Mouse (Mus musculus): ENCODE measurements around the gene Pqlc2. TPM values are rescaled to one million over a fixed set of nuclear protein-coding genes. Genes with fewer than 3 reads are reported as not detected.

The Pqlc2 gene
- polyA plus RNA-seq, 1 experiment from 2014 or later: 13.7 TPM

DNA sequence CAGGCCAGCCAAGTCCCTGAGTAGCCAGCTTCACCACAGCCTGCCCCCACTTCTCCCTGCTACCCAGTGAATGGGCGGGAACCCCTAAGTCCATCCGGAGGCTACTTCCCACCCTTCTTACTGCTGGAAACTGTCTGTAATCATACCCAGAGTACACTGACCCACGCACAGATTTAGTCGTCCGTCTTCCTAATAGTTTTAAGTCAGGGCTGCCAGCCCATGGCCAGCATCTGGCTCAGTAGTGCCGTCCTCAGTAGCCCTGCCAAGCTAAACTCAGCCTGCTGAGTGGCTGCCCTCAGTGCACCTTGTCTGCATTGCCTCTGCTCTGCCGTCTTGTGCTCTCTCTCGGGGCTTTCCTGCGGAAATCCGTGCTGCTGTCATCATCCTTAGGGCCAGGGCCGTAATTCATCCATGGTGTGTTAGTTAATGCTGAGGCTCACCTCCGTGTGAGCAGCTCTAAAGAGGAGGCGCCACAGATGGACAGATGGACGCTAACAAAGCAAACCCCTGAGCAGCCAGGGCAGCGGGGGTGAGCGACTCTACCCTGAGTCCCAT is 28.6 kb downstream of the Pqlc2 start:
- Histone ChIP-seq H3K9ac (replicated peaks; ENCODE audit: low read depth, low read length) (no peak overlapping the region), H3K4me2 (replicated peaks; ENCODE audit: low read depth, low read length) (no peak overlapping the region), H3K4me1 (ENCODE audit: control insufficient read depth, insufficient read depth, low read length) (0 out of 2 replicates have a peak, but pooled peaks cover 3% of the 10 kb centered on the region), H3K36me3 (ENCODE audit: control insufficient read depth, insufficient read depth, low read length) (peaks cover 46% of the 10 kb centered on the region), H3K9me3 (ENCODE audit: control insufficient read depth, low read depth, low read length) (no peaks in the 10 kb centered on the region), H3K4me3 (ENCODE audit: low read depth, low read length) (no peak overlapping the region), H3K27ac (ENCODE audit: low read length) (no peak overlapping the region), H3K27me3 (ENCODE audit: control insufficient read depth, insufficient read depth, low read length) (no peaks in the 10 kb centered on the region)
- WGBS: 69% methylated on average over 16 of the region's 16 CpGs
- ATAC-seq (ENCODE audit: insufficient number of reproducible peaks, insufficient read depth, low FRiP score, low read depth): no peak

DNA sequence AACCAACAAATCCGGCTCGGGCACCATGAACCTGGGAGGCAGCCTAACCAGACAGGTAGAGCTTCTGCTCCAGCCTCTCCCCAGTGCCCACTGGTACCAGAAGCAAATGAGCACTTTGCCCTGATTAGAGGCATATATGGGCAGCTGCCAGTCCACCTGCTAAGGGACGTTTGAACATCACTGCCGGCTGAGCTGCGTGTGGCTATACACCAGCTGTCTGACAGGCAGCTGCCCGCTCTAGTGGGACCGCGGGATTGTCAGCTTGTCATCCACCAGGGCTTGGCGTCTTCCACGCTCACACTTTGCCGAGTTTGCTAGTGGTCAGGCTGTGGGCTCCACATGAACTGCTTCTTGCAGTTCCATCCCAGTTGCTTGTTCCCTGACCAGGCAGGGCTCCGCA is 30.0 kb downstream of the Pqlc2 start:
- 93% methylated on average over 12 of the region's 12 CpGs for WGBS
- H3K36me3 ChIP-seq (ENCODE audit: control insufficient read depth, insufficient read depth, low read length): peaks cover 43% of the 10 kb centered on the region

DNA sequence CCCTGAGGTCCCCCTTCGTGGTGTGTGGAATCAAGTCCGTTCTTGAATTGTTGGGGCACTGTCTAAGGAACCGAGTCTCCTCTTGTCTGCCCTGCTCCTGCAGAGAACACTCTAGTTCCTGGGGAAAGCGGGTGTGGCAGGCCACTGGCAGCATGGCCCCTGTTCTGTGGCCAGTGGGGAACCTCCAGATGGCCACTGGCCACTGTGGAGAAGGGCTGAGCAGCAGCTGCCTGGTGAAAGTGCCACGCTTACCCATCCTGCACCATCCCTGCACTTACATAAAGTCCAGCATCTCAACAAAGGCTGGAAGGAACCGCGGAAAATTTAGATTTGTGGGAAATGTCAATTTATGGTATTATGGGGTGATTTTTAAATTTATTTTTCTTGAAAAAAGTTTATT is 34.1 kb downstream of the Pqlc2 start:
- H3K4me1 ChIP-seq (ENCODE audit: control insufficient read depth, insufficient read depth, low read length): no peaks in the 10 kb centered on the region
- no peak for ATAC-seq (ENCODE audit: insufficient number of reproducible peaks, insufficient read depth, low FRiP score, low read depth)
- peaks cover 30% of the 10 kb centered on the region for H3K36me3 ChIP-seq (ENCODE audit: control insufficient read depth, insufficient read depth, low read length)
- no peak overlapping the region for H3K4me3 ChIP-seq (ENCODE audit: low read depth, low read length)
- 88% methylated on average over 7 of the region's 7 CpGs for WGBS
- no peak overlapping the region for H3K27ac ChIP-seq (ENCODE audit: low read length)
- no peak overlapping the region for H3K9ac ChIP-seq (replicated peaks; ENCODE audit: low read depth, low read length)
- H3K9me3 ChIP-seq (ENCODE audit: control insufficient read depth, low read depth, low read length): no peaks in the 10 kb centered on the region
- H3K27me3 ChIP-seq (ENCODE audit: control insufficient read depth, insufficient read depth, low read length): no peaks in the 10 kb centered on the region
- no peak overlapping the region for H3K4me2 ChIP-seq (replicated peaks; ENCODE audit: low read depth, low read length)

More for the DNA sequence above, 30.0 kb downstream of the Pqlc2 start:
- H3K9ac ChIP-seq (replicated peaks; ENCODE audit: low read depth, low read length): no peak overlapping the region
- H3K4me3 ChIP-seq (ENCODE audit: low read depth, low read length): no peak overlapping the region
- H3K27ac ChIP-seq (ENCODE audit: low read length): no peak overlapping the region
- ATAC-seq (ENCODE audit: insufficient number of reproducible peaks, insufficient read depth, low FRiP score, low read depth): no peak
- H3K9me3 ChIP-seq (ENCODE audit: control insufficient read depth, low read depth, low read length): no peaks in the 10 kb centered on the region
- H3K4me1 ChIP-seq (ENCODE audit: control insufficient read depth, insufficient read depth, low read length): 0 out of 2 replicates have a peak, but pooled peaks cover 3% of the 10 kb centered on the region
- no peak overlapping the region for H3K4me2 ChIP-seq (replicated peaks; ENCODE audit: low read depth, low read length)
- no peaks in the 10 kb centered on the region for H3K27me3 ChIP-seq (ENCODE audit: control insufficient read depth, insufficient read depth, low read length)

DNA sequence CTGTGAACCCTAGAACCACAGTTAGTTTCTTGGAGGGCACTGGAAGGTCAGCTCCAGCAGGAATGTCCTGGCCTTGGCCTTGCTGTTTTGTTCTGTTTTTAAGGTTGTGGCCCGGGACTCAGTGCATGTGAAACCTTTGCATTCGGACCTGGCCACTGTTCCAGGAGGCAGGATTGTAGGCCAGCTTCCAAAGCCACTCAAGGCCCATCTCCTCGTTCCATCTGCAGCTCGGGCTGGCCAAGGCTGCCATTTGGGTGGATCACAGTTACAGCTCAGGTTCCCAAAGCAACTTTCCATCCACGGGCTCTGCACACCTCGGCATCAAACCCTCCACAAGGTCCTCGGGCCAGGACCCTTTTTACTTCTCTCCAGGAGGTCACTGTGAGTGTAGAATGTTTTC is 35.9 kb downstream of the Pqlc2 start:
- H3K36me3 ChIP-seq (ENCODE audit: control insufficient read depth, insufficient read depth, low read length): peaks cover 18% of the 10 kb centered on the region; the same call in 1 of the 2 replicates
- no peaks in the 10 kb centered on the region for H3K9me3 ChIP-seq (ENCODE audit: control insufficient read depth, low read depth, low read length)
- H3K27ac ChIP-seq (ENCODE audit: low read length): no peak overlapping the region
- 95% methylated on average over 7 of the region's 7 CpGs for WGBS
- H3K4me2 ChIP-seq (replicated peaks; ENCODE audit: low read depth, low read length): no peak overlapping the region
- no peak overlapping the region for H3K4me3 ChIP-seq (ENCODE audit: low read depth, low read length)
- no peaks in the 10 kb centered on the region for H3K4me1 ChIP-seq (ENCODE audit: control insufficient read depth, insufficient read depth, low read length)
- ATAC-seq (ENCODE audit: insufficient number of reproducible peaks, insufficient read depth, low FRiP score, low read depth): no peak
- H3K9ac ChIP-seq (replicated peaks; ENCODE audit: low read depth, low read length): no peak overlapping the region
- no peaks in the 10 kb centered on the region for H3K27me3 ChIP-seq (ENCODE audit: control insufficient read depth, insufficient read depth, low read length)

DNA sequence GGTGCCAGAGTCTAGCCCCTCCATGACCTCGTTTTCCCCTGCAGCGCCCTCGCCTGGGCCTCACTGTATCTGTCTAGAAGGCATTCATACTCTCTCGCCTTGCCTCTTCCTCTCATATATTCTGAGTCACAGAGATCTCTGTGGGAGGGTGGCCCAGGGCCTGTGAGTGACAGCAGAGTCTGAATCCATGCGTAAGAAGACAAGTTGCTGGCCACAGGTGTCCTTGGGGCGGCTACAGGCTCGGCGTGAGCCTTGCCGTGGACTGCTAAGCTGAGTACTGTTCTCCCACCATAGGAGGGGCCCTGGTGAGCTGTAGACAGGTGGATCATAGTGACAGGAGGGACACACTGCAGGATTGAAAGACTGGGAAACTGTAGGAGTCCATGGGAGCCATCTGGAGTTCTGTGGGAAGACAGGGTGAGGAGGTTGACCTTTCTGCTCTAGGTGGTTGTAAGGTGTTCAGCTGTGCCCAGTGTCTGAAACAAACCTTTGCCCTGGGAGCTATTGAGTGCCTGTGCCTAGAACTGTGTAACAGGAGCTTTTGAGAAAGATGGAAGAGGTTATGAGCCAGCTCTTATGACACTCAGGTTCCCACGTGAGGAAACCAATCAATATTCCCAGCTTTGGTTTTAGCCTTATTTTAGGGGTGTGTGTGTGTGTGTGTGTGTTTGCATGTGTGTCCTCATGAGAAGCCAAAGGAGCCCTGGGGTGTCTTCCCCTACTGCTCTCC is 37.4 kb downstream of the Pqlc2 start:
- Histone ChIP-seq H3K9me3 (ENCODE audit: control insufficient read depth, low read depth, low read length) (no peaks in the 10 kb centered on the region), H3K36me3 (ENCODE audit: control insufficient read depth, insufficient read depth, low read length) (peaks cover 27% of the 10 kb centered on the region; the same call in 1 of the 2 replicates), H3K4me3 (ENCODE audit: low read depth, low read length) (no peak overlapping the region), H3K4me1 (ENCODE audit: control insufficient read depth, insufficient read depth, low read length) (no peaks in the 10 kb centered on the region), H3K9ac (replicated peaks; ENCODE audit: low read depth, low read length) (no peak overlapping the region), H3K27me3 (ENCODE audit: control insufficient read depth, insufficient read depth, low read length) (no peaks in the 10 kb centered on the region), H3K4me2 (replicated peaks; ENCODE audit: low read depth, low read length) (no peak overlapping the region), H3K27ac (ENCODE audit: low read length) (no peak overlapping the region)
- no peak for ATAC-seq (ENCODE audit: insufficient number of reproducible peaks, insufficient read depth, low FRiP score, low read depth)
- 92% methylated on average over 10 of the region's 10 CpGs for WGBS

DNA sequence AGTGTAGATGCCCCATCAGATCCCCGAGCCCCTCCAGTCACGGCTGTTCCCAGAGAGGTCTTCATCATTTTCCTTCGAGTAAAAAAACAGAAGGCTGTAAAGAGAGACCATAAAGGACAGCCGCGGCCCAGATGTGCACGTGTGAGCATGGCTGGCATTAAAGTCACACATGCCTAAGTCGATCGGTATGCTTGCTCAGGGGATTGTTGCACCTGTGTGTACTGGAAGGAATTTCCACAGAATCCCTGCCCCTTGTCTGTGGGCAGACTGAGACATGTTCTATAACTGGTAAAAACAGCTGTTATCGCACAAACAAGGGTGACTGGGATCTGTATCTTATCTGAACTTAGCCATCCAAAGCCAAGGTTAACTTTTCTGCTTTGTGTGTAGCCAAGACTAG is 38.9 kb downstream of the Pqlc2 start:
- WGBS: 80% methylated on average over 9 of the region's 9 CpGs
- Histone ChIP-seq H3K27ac (ENCODE audit: low read length) (no peak overlapping the region), H3K4me1 (ENCODE audit: control insufficient read depth, insufficient read depth, low read length) (no peaks in the 10 kb centered on the region), H3K9ac (replicated peaks; ENCODE audit: low read depth, low read length) (no peak overlapping the region), H3K4me3 (ENCODE audit: low read depth, low read length) (no peak overlapping the region), H3K9me3 (ENCODE audit: control insufficient read depth, low read depth, low read length) (no peaks in the 10 kb centered on the region), H3K4me2 (replicated peaks; ENCODE audit: low read depth, low read length) (no peak overlapping the region), H3K27me3 (ENCODE audit: control insufficient read depth, insufficient read depth, low read length) (no peaks in the 10 kb centered on the region), H3K36me3 (ENCODE audit: control insufficient read depth, insufficient read depth, low read length) (peaks cover 27% of the 10 kb centered on the region; the same call in 1 of the 2 replicates)
- ATAC-seq (ENCODE audit: insufficient number of reproducible peaks, insufficient read depth, low FRiP score, low read depth): no peak

DNA sequence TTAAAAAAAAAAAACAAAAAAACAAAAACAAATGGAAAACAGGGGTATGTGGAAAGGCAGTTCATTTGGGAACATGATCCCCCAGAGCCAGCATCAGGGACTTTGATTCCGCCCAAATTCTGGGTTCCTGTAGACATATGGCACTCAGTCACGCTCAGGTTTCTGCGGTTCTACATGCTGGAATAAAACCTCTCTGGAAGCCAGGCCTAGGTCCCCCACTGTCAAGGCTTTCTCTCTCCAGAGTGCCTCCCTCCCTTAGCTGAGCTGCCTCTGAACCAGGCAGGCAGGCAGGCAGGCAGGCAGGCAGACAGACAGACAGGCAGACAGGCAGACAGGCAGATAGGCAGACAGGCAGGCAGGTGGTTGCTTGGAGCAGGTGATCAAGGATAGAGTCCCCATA is 40.3 kb downstream of the Pqlc2 start:
- H3K36me3 ChIP-seq (ENCODE audit: control insufficient read depth, insufficient read depth, low read length): peaks cover 33% of the 10 kb centered on the region; the same call in 1 of the 2 replicates
- no peak overlapping the region for H3K4me2 ChIP-seq (replicated peaks; ENCODE audit: low read depth, low read length)
- no peak overlapping the region for H3K9ac ChIP-seq (replicated peaks; ENCODE audit: low read depth, low read length)
- no peak for ATAC-seq (ENCODE audit: insufficient number of reproducible peaks, insufficient read depth, low FRiP score, low read depth)
- no peaks in the 10 kb centered on the region for H3K9me3 ChIP-seq (ENCODE audit: control insufficient read depth, low read depth, low read length)
- WGBS: 92% methylated on average over 3 of the region's 3 CpGs
- H3K4me3 ChIP-seq (ENCODE audit: low read depth, low read length): no peak overlapping the region
- H3K27ac ChIP-seq (ENCODE audit: low read length): no peak overlapping the region
- H3K4me1 ChIP-seq (ENCODE audit: control insufficient read depth, insufficient read depth, low read length): no peaks in the 10 kb centered on the region
- no peaks in the 10 kb centered on the region for H3K27me3 ChIP-seq (ENCODE audit: control insufficient read depth, insufficient read depth, low read length)

DNA sequence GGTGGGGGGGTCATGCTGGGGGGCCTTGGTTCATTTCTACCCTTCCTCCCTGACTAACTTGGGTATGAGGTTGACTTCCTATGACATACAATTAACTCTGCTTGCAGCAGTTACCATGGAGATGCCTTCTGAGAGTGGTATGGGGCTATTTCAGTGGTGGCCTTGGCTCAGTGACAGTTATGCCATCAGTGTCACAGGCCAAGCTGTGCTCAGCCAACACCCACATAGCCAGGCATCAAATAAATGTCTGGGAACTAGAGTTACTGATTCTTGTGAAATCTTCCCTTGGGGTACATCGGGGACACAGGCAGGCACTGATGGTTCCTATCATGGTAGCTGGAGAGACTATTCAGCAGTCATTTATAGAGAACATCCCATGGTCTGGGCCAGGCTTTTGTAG is 42.3 kb downstream of the Pqlc2 start:
- Histone ChIP-seq H3K9ac (replicated peaks; ENCODE audit: low read depth, low read length) (no peak overlapping the region), H3K27ac (ENCODE audit: low read length) (no peak overlapping the region), H3K36me3 (ENCODE audit: control insufficient read depth, insufficient read depth, low read length) (peaks cover 32% of the 10 kb centered on the region; the same call in 1 of the 2 replicates), H3K9me3 (ENCODE audit: control insufficient read depth, low read depth, low read length) (no peaks in the 10 kb centered on the region), H3K4me1 (ENCODE audit: control insufficient read depth, insufficient read depth, low read length) (no peaks in the 10 kb centered on the region), H3K27me3 (ENCODE audit: control insufficient read depth, insufficient read depth, low read length) (no peaks in the 10 kb centered on the region), H3K4me3 (ENCODE audit: low read depth, low read length) (no peak overlapping the region), H3K4me2 (replicated peaks; ENCODE audit: low read depth, low read length) (no peak overlapping the region)
- WGBS: 97% methylated on average over 1 of the region's 1 CpGs
- ATAC-seq (ENCODE audit: insufficient number of reproducible peaks, insufficient read depth, low FRiP score, low read depth): no peak

Measured in stomach, embryonic 14.5 days (tissue).